ENCODE assay signal across 10 mouse cellular contexts in genomic region chr12:44280147-44280546, GRCm38 (mm10). TPM values are rescaled to one million over a fixed set of nuclear protein-coding genes. Genes with fewer than 3 reads are reported as not detected.
DNase-seq lines count a peak whose midpoint lies in the region; ATAC-seq and TF ChIP-seq lines count a peak whose summit lies in the region.
"Not testable (repeated sequence)": the region's sequence is repeated elsewhere in the genome, so short reads cannot be mapped to it uniquely, and the experiment has no call there.
"Had no signal": no experiment of that assay in that cellular context is flagged by ENCODE, and none has a peak within 500 bp of the region (broad histone marks: within the 10 kb centered on the region; RNA-seq: fewer than 3 reads in every experiment).

No protein-coding gene starts in this region.

- H3K79me2 ChIP-seq in CH12.LX (replicated peaks; ENCODE audit: control insufficient read depth, extremely low read depth, insufficient read depth, poor library complexity, severe bottlenecking): peaks cover 25% of the 10 kb centered on the region

- not testable (repeated sequence) for H3K4me3 ChIP-seq in CH12.LX (replicated peaks in 1 of 3; ENCODE audit: low read depth in 2 of 3, low read length in 2 of 3, poor library complexity in 1 of 3); intestine, embryonic 15.5 days (replicated peaks); intestine, embryonic 16.5 days (ENCODE audit: low read length); intestine, postnatal 0 days (ENCODE audit: low read depth, low read length); liver, postnatal 0 days (ENCODE audit: low read depth, low read length)

- not testable (repeated sequence) for H3K9me3 ChIP-seq in CH12.LX (replicated peaks; ENCODE audit: low read length); intestine, embryonic 15.5 days; intestine, embryonic 16.5 days (ENCODE audit: control insufficient read depth, low read length); intestine, postnatal 0 days (ENCODE audit: control insufficient read depth); liver, postnatal 0 days (ENCODE audit: low read length)

- H3K27me3 ChIP-seq in CH12.LX (replicated peaks); intestine, embryonic 15.5 days (replicated peaks); intestine, embryonic 16.5 days (replicated peaks; ENCODE audit: control insufficient read depth, insufficient read depth, low read length); intestine, postnatal 0 days (replicated peaks; ENCODE audit: control insufficient read depth, insufficient read depth, low read length); liver, postnatal 0 days (ENCODE audit: insufficient read depth, low read length): not testable (repeated sequence)

- TF ChIP-seq CTCF in CH12.LX (conservative IDR thresholded peaks at IDR 0.05 in 1 of 2, IDR thresholded peaks at IDR 0.05 in 1 of 2; ENCODE audit: low read depth in 2 of 2, low read length in 2 of 2); intestine, postnatal 0 days (IDR thresholded peaks at IDR 0.05; ENCODE audit: low read depth); liver, postnatal 0 days (IDR thresholded peaks at IDR 0.05; ENCODE audit: low read depth): not testable (repeated sequence)

- TF ChIP-seq EP300 in CH12.LX (IDR thresholded peaks at IDR 0.05; ENCODE audit: low read length): peak; percentile 53; the same call in 1 of the 2 replicates
- TF ChIP-seq EP300 in liver, postnatal 0 days (IDR thresholded peaks at IDR 0.05; ENCODE audit: low read depth): not testable (repeated sequence)

- peak overlapping the region; percentile 36; the same call in 1 of the 2 replicates for H3K4me2 ChIP-seq in CH12.LX (ENCODE audit: insufficient read depth, low read depth, poor library complexity, severe bottlenecking)
- H3K4me2 ChIP-seq in intestine, embryonic 15.5 days (replicated peaks); intestine, embryonic 16.5 days (ENCODE audit: low read depth, low read length); intestine, postnatal 0 days (replicated peaks; ENCODE audit: low read depth); liver, postnatal 0 days (ENCODE audit: low read depth, low read length): not testable (repeated sequence)

- peaks cover 14 to 57% of the 10 kb centered on the region in 2 experiments for H3K4me1 ChIP-seq in CH12.LX (ENCODE audit: control insufficient read depth in 1 of 2, insufficient read depth in 2 of 2)
- H3K4me1 ChIP-seq in intestine, embryonic 15.5 days (replicated peaks); intestine, embryonic 16.5 days (ENCODE audit: control insufficient read depth, insufficient read depth, low read length); intestine, postnatal 0 days (replicated peaks; ENCODE audit: control insufficient read depth, insufficient read depth, low read length): not testable (repeated sequence)
- H3K4me1 ChIP-seq in liver, postnatal 0 days (ENCODE audit: insufficient read depth): peaks cover 11% of the 10 kb centered on the region

- DNase-seq in 3T3-L1 (ENCODE audit: low read depth, low spot score): peak; percentile 62
- DNase-seq in CH12.LX (ENCODE audit: extremely low read depth): peak; percentile 58
- peak; percentile 32 for DNase-seq in NIH3T3 (ENCODE audit: low read depth)
- DNase-seq in liver, postnatal 0 days: not testable (repeated sequence)

- not testable (repeated sequence) for H3K36me3 ChIP-seq in CH12.LX (replicated peaks in 1 of 2; ENCODE audit: control insufficient read depth in 1 of 2, insufficient read depth in 1 of 2, low read length in 1 of 2); intestine, embryonic 15.5 days; intestine, embryonic 16.5 days (ENCODE audit: control insufficient read depth, insufficient read depth, low read length); intestine, postnatal 0 days (ENCODE audit: control insufficient read depth, insufficient read depth)
- H3K36me3 ChIP-seq in liver, postnatal 0 days (replicated peaks; ENCODE audit: insufficient read depth, low read length): peaks cover 11% of the 10 kb centered on the region

- WGBS in intestine, embryonic 15.5 days: 63% methylated on average over 2 of the region's 2 CpGs
- WGBS in intestine, embryonic 16.5 days: 54% methylated on average over 2 of the region's 2 CpGs
- 62% methylated on average over 2 of the region's 2 CpGs for WGBS in intestine, postnatal 0 days
- 68% methylated on average over 2 of the region's 2 CpGs for WGBS in liver, postnatal 0 days (ENCODE audit: insufficient replicate concordance)

- not testable (repeated sequence) for H3K27ac ChIP-seq in CH12.LX (ENCODE audit: insufficient read depth, low read depth); intestine, embryonic 15.5 days; intestine, embryonic 16.5 days (ENCODE audit: low read length); intestine, postnatal 0 days (ENCODE audit: low read depth, low read length); liver, postnatal 0 days (ENCODE audit: low read depth)

- in situ Hi-C loops in CH12.LX (cut with MboI; ENCODE audit: low pct_ligation_motif_present, low pct_unique_long_range_greater_than_20kb, low sequenced_read_pairs): not testable (repeated sequence)

- not testable (repeated sequence) for H3K9ac ChIP-seq in CH12.LX (ENCODE audit: insufficient read depth, low read depth); intestine, embryonic 15.5 days; intestine, embryonic 16.5 days (ENCODE audit: low read depth, low read length); intestine, postnatal 0 days (ENCODE audit: low read depth, low read length); liver, postnatal 0 days (replicated peaks)

- dilution Hi-C loops in CH12.LX (cut with MboI; ENCODE audit: extremely low pct_ligation_motif_present, extremely low pct_unique_long_range_greater_than_20kb, low sequenced_read_pairs): not testable (repeated sequence)

- TF ChIP-seq POLR2A in CH12.LX (IDR thresholded peaks at IDR 0.05; ENCODE audit: low read depth, low read length): not testable (repeated sequence)

- ATAC-seq in intestine, embryonic 15.5 days: peak; percentile 49
- ATAC-seq in intestine, embryonic 16.5 days: peak; percentile 39; the same call in 1 of the 2 replicates
- ATAC-seq in intestine, postnatal 0 days: peak; percentile 49; the same call in 1 of the 2 replicates
- ATAC-seq in liver, postnatal 0 days: 0 out of 2 replicates have a peak, but pooled peaks have one; percentile 15

- TF ChIP-seq RAD21 in CH12.LX (IDR thresholded peaks at IDR 0.05; ENCODE audit: low read depth, low read length): not testable (repeated sequence)

TF ChIP-seq in CH12.LX, 34 proteins besides CTCF, POLR2A, EP300 and RAD21:
- TF ChIP-seq ETS1 (conservative IDR thresholded peaks at IDR 0.05; ENCODE audit: low read depth, low read length): peak; percentile 51; the same call in 1 of the 2 replicates

RNA-seq across cellular contexts. Expression of gene Nrcam, which starts 48.5 kb away (rescaled TPM):
- total RNA-seq in CH12.LX (2012; rRNA removed) (0.04 and 0.13 TPM in 2 replicates), CH12.LX (2014; rRNA removed) (0.05 and 0.24 TPM in 2 replicates)
- 0.33 and 0.59 TPM in 2 replicates for polyA plus RNA-seq in CH12.LX (2012; ENCODE audit: insufficient read length, low read depth)
- 4.2 and 4.4 TPM in 2 replicates for polyA plus RNA-seq in intestine, embryonic 15.5 days (2015; fragmentation: Nextera tagmentation; extraction: Ambion mirVana)
- 2.6 and 3.6 TPM in 2 replicates for polyA plus RNA-seq in intestine, embryonic 16.5 days (2015; fragmentation: Nextera tagmentation; extraction: Ambion mirVana)
- 1.1 and 1.7 TPM in 2 replicates for polyA plus RNA-seq in intestine, postnatal 0 days (2015; fragmentation: Nextera tagmentation; extraction: Ambion mirVana)
- 0.17 TPM in 1 of 2 replicates, not detected in the other for polyA plus RNA-seq in liver, postnatal 0 days (2015; fragmentation: Nextera tagmentation; extraction: Ambion mirVana)
- total RNA-seq: MEL had no signal
- polyA plus RNA-seq: CD4-positive, CD25-positive, alpha-beta regulatory T cell, adult 4 months; G1E had no signal

RNA-seq across cellular contexts. Expression of gene Pnpla8, which starts 59.0 kb away (rescaled TPM):
- total RNA-seq in CH12.LX (2012; rRNA removed): 30.1 and 32.3 TPM in 2 replicates
- total RNA-seq in CH12.LX (2014; rRNA removed): 129 and 145 TPM in 2 replicates
- polyA plus RNA-seq in CH12.LX (2012; ENCODE audit: insufficient read length, low read depth): 63.7 and 75.2 TPM in 2 replicates
- 53.8 and 57.5 TPM in 2 replicates for polyA plus RNA-seq in intestine, embryonic 15.5 days (2015; fragmentation: Nextera tagmentation; extraction: Ambion mirVana)
- 56.6 and 62.7 TPM in 2 replicates for polyA plus RNA-seq in intestine, embryonic 16.5 days (2015; fragmentation: Nextera tagmentation; extraction: Ambion mirVana)
- polyA plus RNA-seq in intestine, postnatal 0 days (2015; fragmentation: Nextera tagmentation; extraction: Ambion mirVana): 55.2 and 61.6 TPM in 2 replicates
- polyA plus RNA-seq in liver, postnatal 0 days (2015; fragmentation: Nextera tagmentation; extraction: Ambion mirVana): 49.6 and 53.5 TPM in 2 replicates
